Mouse (Mus musculus): Measurements from ENCODE around the gene Tm6sf1. TPM values are rescaled to one million over a fixed set of nuclear protein-coding genes. Genes with fewer than 3 reads are reported as not detected.

Tm6sf1 gene
- total and polyA plus RNA-seq, 3 experiments, result 0.35 to 8.6 TPM; not detected in 1

DNA sequence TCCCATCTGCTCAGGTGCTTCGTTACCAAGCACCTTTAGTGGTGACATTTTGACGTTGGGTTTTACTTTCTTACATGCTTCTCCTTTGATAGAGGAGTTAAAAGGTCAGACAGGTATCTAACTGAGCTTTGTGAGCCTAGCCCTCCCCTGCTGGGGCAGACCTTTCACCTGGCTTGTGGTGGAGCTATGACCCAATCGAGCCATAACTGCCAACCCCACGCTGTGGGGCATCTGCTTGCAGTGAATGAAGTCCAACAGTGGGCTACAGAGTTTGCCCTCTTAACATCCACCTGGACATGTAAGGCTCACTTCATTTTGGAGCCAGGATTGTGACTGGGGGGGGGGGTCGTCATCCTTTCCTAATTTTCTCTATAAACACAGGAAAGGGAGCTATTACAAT, 21.5 kb downstream of the Tm6sf1 start:
- Histone ChIP-seq H3K9ac (ENCODE audit: control insufficient read depth, low read depth, low read length, poor library complexity, severe bottlenecking) (no peak overlapping the region), H3K27ac (ENCODE audit: control insufficient read depth, low read depth, low read length) (no peak overlapping the region), H3K4me1 (ENCODE audit: control insufficient read depth in 1 of 2, insufficient read depth in 2 of 2, low read length in 2 of 2) (no peaks in the 10 kb centered on the region), H3K4me3 (ENCODE audit: control insufficient read depth in 1 of 2, insufficient read depth in 1 of 2, low read depth in 2 of 2, low read length in 2 of 2) (no peak overlapping the region), H3K9me3 (replicated peaks; ENCODE audit: insufficient read depth, low read length) (no peaks in the 10 kb centered on the region), H3K27me3 (ENCODE audit: control insufficient read depth in 1 of 2, insufficient read depth in 2 of 2, low read length in 2 of 2) (peaks cover 0 to 5% of the 10 kb centered on the region in 2 experiments; a peak in 2 of 4 replicates), H3K79me2 (ENCODE audit: control insufficient read depth, insufficient read depth, low read length, poor library complexity) (no peaks in the 10 kb centered on the region), H3K36me3 (ENCODE audit: control insufficient read depth in 1 of 2, insufficient read depth in 2 of 2, low read length in 2 of 2) (no peaks in the 10 kb centered on the region; a peak in 1 of 4 replicates)
- no peak for TF ChIP-seq TAL1 (IDR thresholded peaks at IDR 0.05; ENCODE audit: low read length)
- no peak for TF ChIP-seq MXI1 (IDR thresholded peaks at IDR 0.05; ENCODE audit: low read depth, low read length)
- no peak for TF ChIP-seq ZC3H11A (IDR thresholded peaks at IDR 0.05; ENCODE audit: low read depth, low read length)
- TF ChIP-seq KAT2A (conservative IDR thresholded peaks at IDR 0.05; ENCODE audit: low read depth, low read length), result no peak
- no peak for TF ChIP-seq MAZ (IDR thresholded peaks at IDR 0.05; ENCODE audit: low read depth, low read length)
- DNase-seq (ENCODE audit: low read depth, low spot score), result no peak

DNA sequence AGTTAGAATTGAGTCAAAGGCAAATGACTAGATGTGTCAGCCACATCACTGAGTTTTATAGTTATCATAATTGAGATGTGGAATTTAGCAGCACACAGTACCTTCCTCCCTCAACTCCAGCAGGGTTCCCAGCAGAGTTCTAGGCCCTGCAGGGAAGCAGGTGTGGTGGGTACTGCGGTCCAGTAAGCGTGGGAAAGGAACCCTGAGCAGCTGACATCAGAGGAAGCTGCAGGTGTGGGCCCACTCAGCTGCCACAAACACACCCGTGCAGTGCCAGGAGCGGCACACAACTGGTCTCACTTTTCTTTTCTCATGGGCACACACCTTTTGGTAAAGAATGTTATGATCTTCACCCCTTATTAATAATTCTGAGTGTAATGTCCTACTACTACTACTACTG, 22.0 kb downstream of the Tm6sf1 start:
- H3K36me3 ChIP-seq (ENCODE audit: control insufficient read depth in 1 of 2, insufficient read depth in 2 of 2, low read length in 2 of 2), result no peaks in the 10 kb centered on the region
- DNase-seq (ENCODE audit: low read depth, low spot score), result no peak
- no peak overlapping the region for H3K27ac ChIP-seq (ENCODE audit: control insufficient read depth, low read depth, low read length)
- no peak for TF ChIP-seq ZC3H11A (IDR thresholded peaks at IDR 0.05; ENCODE audit: low read depth, low read length)
- TF ChIP-seq CHD1 (IDR thresholded peaks at IDR 0.05; ENCODE audit: low read depth, low read length), result no peak
- TF ChIP-seq UBTF (IDR thresholded peaks at IDR 0.05; ENCODE audit: borderline replicate concordance, insufficient read depth, low read depth, low read length), result no peak
- no peaks in the 10 kb centered on the region for H3K4me1 ChIP-seq (ENCODE audit: control insufficient read depth in 1 of 2, insufficient read depth in 2 of 2, low read length in 2 of 2)
- no peak overlapping the region for H3K9ac ChIP-seq (ENCODE audit: control insufficient read depth, low read depth, low read length, poor library complexity, severe bottlenecking)
- H3K27me3 ChIP-seq (ENCODE audit: control insufficient read depth in 1 of 2, insufficient read depth in 2 of 2, low read length in 2 of 2), result peaks cover 0 to 5% of the 10 kb centered on the region in 2 experiments; a peak in 2 of 4 replicates
- no peaks in the 10 kb centered on the region for H3K9me3 ChIP-seq (replicated peaks; ENCODE audit: insufficient read depth, low read length)
- no peaks in the 10 kb centered on the region for H3K79me2 ChIP-seq (ENCODE audit: control insufficient read depth, insufficient read depth, low read length, poor library complexity)
- no peak overlapping the region for H3K4me3 ChIP-seq (ENCODE audit: control insufficient read depth in 1 of 2, insufficient read depth in 1 of 2, low read depth in 2 of 2, low read length in 2 of 2)

DNA sequence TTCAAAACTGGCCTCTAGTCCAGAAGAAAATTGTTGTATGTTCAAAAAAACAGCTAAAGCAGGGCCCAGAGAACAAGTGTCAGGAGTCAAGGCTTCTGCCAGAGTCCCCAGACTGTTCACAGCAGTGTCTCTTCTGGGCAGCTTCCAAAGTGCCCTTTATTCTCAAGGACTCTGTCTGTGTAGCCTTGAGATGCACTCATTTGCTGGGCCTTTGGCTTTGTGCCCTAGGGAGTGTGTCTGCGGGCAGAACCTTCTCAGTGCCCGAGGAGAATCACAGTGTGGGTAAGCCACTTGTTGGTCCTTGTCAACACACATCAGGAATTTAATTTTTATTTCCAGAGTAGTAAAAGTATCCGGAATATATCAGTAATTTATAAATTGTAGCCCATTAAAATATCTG, 22.8 kb downstream of the Tm6sf1 start:
- Histone ChIP-seq H3K9me3 (replicated peaks; ENCODE audit: insufficient read depth, low read length) (no peaks in the 10 kb centered on the region), H3K9ac (ENCODE audit: control insufficient read depth, low read depth, low read length, poor library complexity, severe bottlenecking) (no peak overlapping the region), H3K27me3 (ENCODE audit: control insufficient read depth in 1 of 2, insufficient read depth in 2 of 2, low read length in 2 of 2) (peaks cover 0 to 5% of the 10 kb centered on the region in 2 experiments; a peak in 2 of 4 replicates), H3K27ac (ENCODE audit: control insufficient read depth, low read depth, low read length) (no peak overlapping the region), H3K36me3 (ENCODE audit: control insufficient read depth in 1 of 2, insufficient read depth in 2 of 2, low read length in 2 of 2) (no peaks in the 10 kb centered on the region), H3K4me3 (ENCODE audit: control insufficient read depth in 1 of 2, insufficient read depth in 1 of 2, low read depth in 2 of 2, low read length in 2 of 2) (no peak overlapping the region), H3K4me1 (ENCODE audit: control insufficient read depth in 1 of 2, insufficient read depth in 2 of 2, low read length in 2 of 2) (no peaks in the 10 kb centered on the region), H3K79me2 (ENCODE audit: control insufficient read depth, insufficient read depth, low read length, poor library complexity) (no peaks in the 10 kb centered on the region)
- TF ChIP-seq KAT2A (conservative IDR thresholded peaks at IDR 0.05; ENCODE audit: low read depth, low read length) (no peak), TBP (IDR thresholded peaks at IDR 0.05; ENCODE audit: low read depth, low read length) (no peak), RCOR1 (IDR thresholded peaks at IDR 0.05; ENCODE audit: low read depth, low read length) (no peak), CHD2 (IDR thresholded peaks at IDR 0.05; ENCODE audit: low read length) (no peak), NRF1 (IDR thresholded peaks at IDR 0.05; ENCODE audit: insufficient read depth, low read depth, low read length, poor library complexity, severe bottlenecking) (no peak), EP300 (IDR thresholded peaks at IDR 0.05; ENCODE audit: low read depth in 1 of 2, low read length in 2 of 2) (no peak), NELFE (IDR thresholded peaks at IDR 0.05; ENCODE audit: low read depth, low read length) (no peak), CTCF (IDR thresholded peaks at IDR 0.05 in 2 of 3, conservative IDR thresholded peaks at IDR 0.05 in 1 of 3; ENCODE audit: control insufficient read depth in 1 of 3, insufficient read depth in 1 of 3, low read depth in 2 of 3, low read length in 3 of 3, poor library complexity in 1 of 3, severe bottlenecking in 1 of 3) (no peak)
- DNase-seq (ENCODE audit: low read depth, low spot score), result no peak
